Mouse (Mus musculus): Measurements from ENCODE around the gene Myh6. TPM values are rescaled to one million over a fixed set of nuclear protein-coding genes. Genes with fewer than 3 reads are reported as not detected.

Gene Myh6
- total and polyA plus RNA-seq, 2 experiments from 2014 or later: 3,976 to 9,737 TPM

DNA sequence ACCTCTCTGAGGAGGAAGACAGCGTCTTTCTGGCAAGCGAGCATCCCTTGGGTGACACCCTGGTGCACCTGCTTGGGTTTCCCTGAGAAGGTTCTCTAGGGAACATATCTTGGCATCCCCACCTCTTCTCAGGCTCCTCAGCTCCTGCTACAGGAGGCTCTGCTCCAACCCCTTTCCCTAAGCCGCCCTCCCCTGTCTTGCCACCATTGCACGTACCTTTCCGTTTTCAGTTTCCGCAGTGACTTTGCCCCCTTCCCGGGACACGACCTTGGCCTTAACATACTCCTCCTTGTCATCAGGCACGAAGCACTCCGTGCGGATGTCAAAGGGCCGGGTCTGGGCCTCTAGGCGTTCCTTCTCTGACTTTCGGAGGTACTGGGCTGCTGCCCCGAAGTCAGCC is 1.7 kb downstream of the Myh6 start:
- Histone ChIP-seq H3K27me3 (ENCODE audit: control insufficient read depth, insufficient read depth, low read length) (no peaks in the 10 kb centered on the region), H3K36me3 (replicated peaks; ENCODE audit: control insufficient read depth, insufficient read depth, low read length) (peaks cover 51% of the 10 kb centered on the region), H3K4me2 (ENCODE audit: low read depth, low read length) (peak overlapping the region; percentile 58), H3K4me3 (ENCODE audit: low read depth, low read length) (peak overlapping the region; percentile 70), H3K9me3 (replicated peaks; ENCODE audit: control insufficient read depth, low read length) (no peaks in the 10 kb centered on the region), H3K27ac (ENCODE audit: low read depth) (peak overlapping the region; percentile 96), H3K9ac (replicated peaks; ENCODE audit: low read depth, low read length) (peak overlapping the region; percentile 98), H3K4me1 (ENCODE audit: control insufficient read depth, insufficient read depth) (no peaks in the 10 kb centered on the region)
- ATAC-seq (ENCODE audit: insufficient read depth, low read depth) (no peak), DNase-seq (ENCODE audit: low spot score) (no peak)
- TF ChIP-seq EP300 (IDR thresholded peaks at IDR 0.05; ENCODE audit: low read depth) (0 out of 2 replicates have a peak, but pooled peaks have one; percentile 14), CTCF (IDR thresholded peaks at IDR 0.05; ENCODE audit: low read depth) (no peak)
- 33% methylated on average over 15 of the region's 15 CpGs for WGBS

DNA sequence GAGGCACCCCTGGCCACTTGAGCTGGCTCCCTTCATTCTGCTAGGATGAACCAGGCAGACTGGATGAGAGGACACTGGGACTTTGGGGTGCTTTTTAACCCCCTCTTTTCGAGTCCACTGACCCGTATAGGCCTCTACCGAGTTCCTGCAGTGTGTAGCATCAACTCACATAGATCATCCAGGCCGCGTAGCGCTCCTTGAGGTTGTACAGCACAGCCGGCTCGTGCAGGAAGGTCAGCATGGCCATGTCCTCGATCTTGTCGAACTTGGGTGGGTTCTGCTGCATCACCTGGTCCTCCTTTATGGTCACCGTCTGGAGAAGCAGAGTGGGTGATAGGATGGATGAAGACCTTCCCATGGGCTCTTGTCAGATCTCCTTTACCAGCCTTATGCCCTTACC is 3.0 kb downstream of the Myh6 start:
- Histone ChIP-seq H3K36me3 (replicated peaks; ENCODE audit: control insufficient read depth, insufficient read depth, low read length) (peaks cover 64% of the 10 kb centered on the region), H3K4me1 (ENCODE audit: control insufficient read depth, insufficient read depth) (no peaks in the 10 kb centered on the region), H3K9ac (replicated peaks; ENCODE audit: low read depth, low read length) (peak overlapping the region; percentile 98)

DNA sequence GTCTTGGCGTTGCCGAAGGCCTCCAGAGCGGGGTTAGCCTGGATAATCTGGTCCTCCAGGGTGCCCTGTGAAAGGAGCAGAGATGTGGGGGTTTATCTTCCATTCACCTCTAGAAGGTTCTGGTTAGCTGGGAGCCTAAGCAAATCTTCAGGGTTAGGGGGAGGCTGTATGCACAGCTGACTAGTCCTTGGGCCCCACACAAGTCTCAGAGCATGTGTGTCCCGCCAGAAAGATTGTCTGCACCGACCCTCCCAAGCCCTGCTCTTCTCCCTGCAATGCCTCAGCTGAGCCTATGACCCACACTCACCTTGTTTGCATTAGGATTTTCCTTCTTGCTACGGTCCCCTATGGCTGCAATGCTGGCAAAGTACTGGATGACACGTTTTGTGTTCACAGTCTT is 4.0 kb downstream of the Myh6 start:
- DNase-seq (ENCODE audit: low spot score) (no peak), ATAC-seq (ENCODE audit: insufficient read depth, low read depth) (no peak)
- Histone ChIP-seq H3K27ac (ENCODE audit: low read depth) (peak overlapping the region; percentile 96), H3K9me3 (replicated peaks; ENCODE audit: control insufficient read depth, low read length) (no peaks in the 10 kb centered on the region), H3K27me3 (ENCODE audit: control insufficient read depth, insufficient read depth, low read length) (no peaks in the 10 kb centered on the region), H3K4me1 (ENCODE audit: control insufficient read depth, insufficient read depth) (no peaks in the 10 kb centered on the region), H3K4me2 (ENCODE audit: low read depth, low read length) (peak overlapping the region; percentile 58), H3K9ac (replicated peaks; ENCODE audit: low read depth, low read length) (peak overlapping the region; percentile 98), H3K4me3 (ENCODE audit: low read depth, low read length) (peak overlapping the region; percentile 70), H3K36me3 (replicated peaks; ENCODE audit: control insufficient read depth, insufficient read depth, low read length) (peaks cover 74% of the 10 kb centered on the region)
- WGBS: 35% methylated on average over 7 of the region's 7 CpGs
- TF ChIP-seq EP300 (IDR thresholded peaks at IDR 0.05; ENCODE audit: low read depth) (0 out of 2 replicates have a peak, but pooled peaks have one; percentile 19), CTCF (IDR thresholded peaks at IDR 0.05; ENCODE audit: low read depth) (no peak)

More for the DNA sequence above, 3.0 kb downstream of the Myh6 start:
- WGBS: 37% methylated on average over 11 of the region's 11 CpGs
- DNase-seq (ENCODE audit: low spot score): no peak
- H3K4me3 ChIP-seq (ENCODE audit: low read depth, low read length): peak overlapping the region; percentile 70
- peak overlapping the region; percentile 96 for H3K27ac ChIP-seq (ENCODE audit: low read depth)
- no peaks in the 10 kb centered on the region for H3K9me3 ChIP-seq (replicated peaks; ENCODE audit: control insufficient read depth, low read length)
- no peak for TF ChIP-seq CTCF (IDR thresholded peaks at IDR 0.05; ENCODE audit: low read depth)
- TF ChIP-seq EP300 (IDR thresholded peaks at IDR 0.05; ENCODE audit: low read depth): no peak; the same call in 1 of the 2 replicates
- H3K4me2 ChIP-seq (ENCODE audit: low read depth, low read length): peak overlapping the region; percentile 58
- no peak for ATAC-seq (ENCODE audit: insufficient read depth, low read depth)
- no peaks in the 10 kb centered on the region for H3K27me3 ChIP-seq (ENCODE audit: control insufficient read depth, insufficient read depth, low read length)

DNA sequence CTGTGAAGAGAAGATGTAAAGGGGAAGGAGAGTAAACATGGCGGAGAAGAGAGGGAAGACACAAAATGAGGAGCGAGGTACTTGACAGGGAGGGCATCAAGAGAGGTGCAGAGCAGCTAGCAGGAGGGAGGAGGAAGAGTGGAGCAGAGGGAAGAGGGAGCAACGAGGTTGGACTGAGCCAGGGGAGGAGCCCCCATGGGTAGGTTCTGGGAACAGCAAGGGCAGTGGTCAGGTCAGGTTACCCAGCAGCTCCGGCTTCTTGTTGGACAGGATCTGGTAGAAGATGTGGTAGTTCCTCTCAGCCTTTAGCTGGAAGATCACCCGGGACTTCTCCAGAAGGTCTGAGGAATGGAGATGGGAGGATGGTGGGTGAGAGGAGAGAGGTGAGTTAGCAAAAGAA is 5.2 kb downstream of the Myh6 start:
- H3K4me2 ChIP-seq (ENCODE audit: low read depth, low read length): peak overlapping the region; percentile 58
- 44% methylated on average over 5 of the region's 5 CpGs for WGBS
- no peak for DNase-seq (ENCODE audit: low spot score)
- no peaks in the 10 kb centered on the region for H3K9me3 ChIP-seq (replicated peaks; ENCODE audit: control insufficient read depth, low read length)
- peak; percentile 17; the same call in 1 of the 2 replicates for TF ChIP-seq EP300 (IDR thresholded peaks at IDR 0.05; ENCODE audit: low read depth)
- no peak for TF ChIP-seq CTCF (IDR thresholded peaks at IDR 0.05; ENCODE audit: low read depth)
- H3K4me3 ChIP-seq (ENCODE audit: low read depth, low read length): peak overlapping the region; percentile 70
- peak overlapping the region; percentile 98 for H3K9ac ChIP-seq (replicated peaks; ENCODE audit: low read depth, low read length)
- peaks cover 85% of the 10 kb centered on the region for H3K36me3 ChIP-seq (replicated peaks; ENCODE audit: control insufficient read depth, insufficient read depth, low read length)
- ATAC-seq (ENCODE audit: insufficient read depth, low read depth): no peak
- no peaks in the 10 kb centered on the region for H3K4me1 ChIP-seq (ENCODE audit: control insufficient read depth, insufficient read depth)
- no peaks in the 10 kb centered on the region for H3K27me3 ChIP-seq (ENCODE audit: control insufficient read depth, insufficient read depth, low read length)
- peak overlapping the region; percentile 96 for H3K27ac ChIP-seq (ENCODE audit: low read depth)

DNA sequence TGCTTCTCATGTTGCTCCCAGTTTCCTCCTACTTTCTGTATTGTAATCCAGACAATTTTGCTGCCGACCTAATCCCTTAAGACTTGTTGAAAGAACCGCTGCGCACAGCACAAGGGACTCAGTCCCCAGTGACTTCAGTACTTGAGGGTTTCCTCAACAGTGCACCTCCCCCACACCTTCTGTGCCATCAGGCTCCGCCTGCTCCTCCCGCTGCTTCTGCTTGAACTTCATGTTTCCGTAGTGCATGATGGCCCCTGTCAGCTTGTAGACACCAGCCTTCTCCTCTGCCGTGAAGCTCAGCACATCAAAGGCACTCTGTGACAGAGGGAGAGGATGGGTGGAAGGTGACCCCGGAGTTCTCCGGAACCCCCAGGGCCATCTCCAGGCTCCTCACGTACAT is 6.0 kb downstream of the Myh6 start:
- DNase-seq (ENCODE audit: low spot score) (no peak), ATAC-seq (ENCODE audit: insufficient read depth, low read depth) (no peak)
- H3K27me3 ChIP-seq (ENCODE audit: control insufficient read depth, insufficient read depth, low read length): no peaks in the 10 kb centered on the region
- TF ChIP-seq CTCF (IDR thresholded peaks at IDR 0.05; ENCODE audit: low read depth) (no peak), EP300 (IDR thresholded peaks at IDR 0.05; ENCODE audit: low read depth) (peak; percentile 34; the same call in 1 of the 2 replicates)
- no peaks in the 10 kb centered on the region for H3K4me1 ChIP-seq (ENCODE audit: control insufficient read depth, insufficient read depth)
- peak overlapping the region; percentile 70 for H3K4me3 ChIP-seq (ENCODE audit: low read depth, low read length)
- H3K9me3 ChIP-seq (replicated peaks; ENCODE audit: control insufficient read depth, low read length): no peaks in the 10 kb centered on the region
- peaks cover 90% of the 10 kb centered on the region for H3K36me3 ChIP-seq (replicated peaks; ENCODE audit: control insufficient read depth, insufficient read depth, low read length)
- peak overlapping the region; percentile 58 for H3K4me2 ChIP-seq (ENCODE audit: low read depth, low read length)
- 37% methylated on average over 10 of the region's 10 CpGs for WGBS
- peak overlapping the region; percentile 98 for H3K9ac ChIP-seq (replicated peaks; ENCODE audit: low read depth, low read length)
- H3K27ac ChIP-seq (ENCODE audit: low read depth): peak overlapping the region; percentile 96

All from heart, postnatal 0 days (tissue).